Mouse (Mus musculus) spleen, embryonic (tissue): ENCODE measurements around the gene Ankar.

Source experiments
- CTCF ChIA-PET: fragments of 350-600 bp; sonication (Branson Sonifier 250); formaldehyde crosslinking; loops from one replicate; lab custom pipeline; 2022; lab: Charles Lee

Ankar gene

DNA sequence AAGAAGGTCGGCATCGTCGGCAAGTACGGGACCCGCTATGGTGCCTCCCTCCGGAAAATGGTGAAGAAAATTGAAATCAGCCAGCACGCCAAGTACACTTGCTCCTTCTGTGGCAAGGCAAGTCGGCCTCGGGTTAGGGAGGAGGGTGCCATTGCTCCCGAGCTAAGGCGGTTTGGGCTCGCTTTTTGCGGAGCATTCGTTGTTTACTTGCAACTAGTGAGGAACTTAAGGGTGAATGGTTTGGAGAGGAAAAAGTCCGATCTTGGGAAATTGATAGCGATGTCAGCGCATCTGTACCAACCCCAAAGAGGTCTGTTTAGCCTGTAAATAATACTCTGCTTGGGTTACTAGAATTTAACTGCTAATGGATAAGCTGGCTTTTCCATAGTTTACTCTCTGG is 11.3 kb upstream of the Ankar start:
- CTCF ChIA-PET: no interaction called here

DNA sequence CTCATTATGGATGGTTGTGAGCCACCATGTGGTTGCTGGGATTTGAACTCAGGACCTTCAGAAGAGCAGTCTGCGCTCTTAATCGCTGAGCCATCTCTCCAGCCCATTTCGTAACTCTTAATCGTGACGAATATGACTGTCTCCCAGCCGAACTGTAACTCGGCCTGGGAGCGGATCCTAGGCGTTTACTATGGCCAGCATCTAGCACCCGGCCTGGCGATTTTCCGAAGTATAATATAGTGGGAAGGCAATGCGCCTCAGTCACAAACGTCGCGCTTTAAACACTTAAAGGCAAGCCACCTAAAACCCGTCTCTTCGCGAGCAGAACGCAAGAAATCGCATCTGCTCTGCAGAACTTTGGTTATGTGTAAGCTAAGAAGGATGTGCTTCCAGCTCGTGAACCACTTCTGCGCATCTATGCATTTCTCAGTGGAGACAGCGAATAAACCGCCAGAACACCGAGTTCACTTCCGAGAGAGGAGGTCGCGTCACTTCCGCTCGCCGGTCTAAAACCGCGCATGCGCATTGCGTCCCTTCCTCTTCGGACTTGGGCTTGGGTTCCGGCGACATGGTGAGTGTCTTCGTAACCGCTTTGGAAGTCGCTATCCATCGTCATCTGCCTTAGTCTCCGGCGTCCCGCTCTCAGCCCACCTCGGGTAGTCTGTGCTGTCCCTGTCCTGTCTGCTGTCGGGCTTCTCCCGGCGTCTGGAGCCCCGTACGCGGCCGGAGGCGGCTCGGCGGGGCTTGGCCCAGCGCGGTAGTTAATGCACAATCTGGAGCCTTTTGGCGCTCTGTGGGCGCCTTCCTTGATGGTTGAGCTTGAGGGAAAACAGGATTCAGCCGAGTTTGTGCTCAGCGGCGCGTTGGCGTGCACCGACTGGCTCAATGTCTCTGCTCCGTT is 10.6 kb upstream of the Ankar start, which contains the start of gene Rpl37a:
TSS of gene Rpl37a (plus strand) at position 538 of the 901 bp plus-strand sequence.
- CTCF ChIA-PET: interaction anchor here (0.5 kb wide), 1 partner anchor 1011 kb away, joined by 4 read pairs; no protein-coding TSS in a partner anchor

DNA sequence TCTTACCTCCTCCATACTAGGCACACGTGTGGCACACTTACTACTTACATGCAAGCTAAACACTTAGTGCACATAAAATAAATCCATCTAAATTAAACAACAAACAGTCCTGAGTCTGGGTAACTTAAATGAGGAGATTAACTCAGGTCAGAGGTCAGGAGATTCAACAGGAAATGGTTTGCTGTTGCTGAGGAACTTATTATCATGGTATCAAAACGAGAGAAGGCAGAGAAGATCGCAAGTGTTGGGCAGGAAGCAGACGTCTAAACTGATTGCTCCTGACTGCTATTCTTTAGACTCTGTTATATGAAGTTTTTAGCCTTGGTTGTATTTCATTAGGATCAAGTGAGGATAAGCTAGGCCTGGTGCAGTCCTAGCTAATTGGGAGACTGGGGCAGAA is 7.1 kb upstream of the Ankar start:
- CTCF ChIA-PET: no interaction called here

DNA sequence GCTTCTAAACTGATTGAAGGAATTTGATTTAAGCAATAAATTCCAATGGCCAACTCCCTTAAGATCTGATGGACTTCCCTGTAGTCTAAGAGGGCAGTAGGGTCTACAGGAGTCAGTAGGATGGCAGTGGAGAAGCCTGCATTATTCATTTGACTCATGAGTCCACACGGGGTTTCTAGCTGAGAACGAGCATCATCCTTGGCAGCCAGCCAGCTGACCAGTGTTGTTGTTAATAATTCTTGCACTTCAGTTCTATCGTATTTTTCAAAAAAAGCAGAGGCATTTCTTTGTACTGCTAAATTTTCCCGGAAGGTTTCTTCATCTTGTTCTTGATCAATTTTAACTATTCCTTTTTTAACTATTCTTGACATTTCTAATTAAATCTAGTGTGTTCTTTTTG is 1.7 kb downstream of the Ankar start:
- CTCF ChIA-PET: no interaction called here

DNA sequence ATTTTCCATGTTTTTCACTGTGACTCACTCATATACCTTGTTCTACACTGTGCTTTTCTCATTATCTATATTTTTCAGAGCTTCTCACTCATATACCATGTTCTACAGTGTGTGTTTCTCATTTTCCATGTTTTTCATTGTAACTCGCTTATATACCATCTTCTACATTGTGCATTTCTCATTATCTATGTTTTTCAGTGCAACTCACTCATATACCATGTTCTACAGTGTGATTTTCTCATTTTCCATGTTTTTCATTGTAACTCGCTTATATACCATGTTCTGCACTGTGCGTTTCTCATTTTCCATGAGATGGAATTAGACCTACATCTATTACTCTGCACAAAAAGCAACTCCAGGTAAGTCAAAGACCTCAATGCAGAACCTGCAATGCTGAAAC is 4.1 kb downstream of the Ankar start:
- CTCF ChIA-PET: no interaction called here

DNA sequence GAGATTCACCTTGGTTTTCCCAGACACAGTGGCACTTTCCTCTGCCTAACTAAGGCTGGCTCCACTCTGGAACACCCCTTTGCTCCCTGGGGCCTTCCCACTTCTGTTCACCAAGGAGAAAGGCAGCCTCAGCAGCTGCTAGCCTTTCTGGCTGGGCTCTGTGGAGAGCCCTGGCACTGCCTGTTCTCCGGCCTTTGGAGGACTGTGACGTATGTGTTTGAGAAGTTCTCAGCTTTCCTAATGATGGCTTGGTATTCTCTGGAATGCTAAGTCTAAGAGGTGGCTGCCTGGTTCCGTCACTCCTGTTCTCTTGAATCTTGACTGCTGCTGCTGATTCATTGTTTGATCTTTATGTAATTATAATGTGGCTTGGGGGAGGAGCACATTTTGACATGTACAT is 27.3 kb downstream of the Ankar start:
- CTCF ChIA-PET: no interaction called here

DNA sequence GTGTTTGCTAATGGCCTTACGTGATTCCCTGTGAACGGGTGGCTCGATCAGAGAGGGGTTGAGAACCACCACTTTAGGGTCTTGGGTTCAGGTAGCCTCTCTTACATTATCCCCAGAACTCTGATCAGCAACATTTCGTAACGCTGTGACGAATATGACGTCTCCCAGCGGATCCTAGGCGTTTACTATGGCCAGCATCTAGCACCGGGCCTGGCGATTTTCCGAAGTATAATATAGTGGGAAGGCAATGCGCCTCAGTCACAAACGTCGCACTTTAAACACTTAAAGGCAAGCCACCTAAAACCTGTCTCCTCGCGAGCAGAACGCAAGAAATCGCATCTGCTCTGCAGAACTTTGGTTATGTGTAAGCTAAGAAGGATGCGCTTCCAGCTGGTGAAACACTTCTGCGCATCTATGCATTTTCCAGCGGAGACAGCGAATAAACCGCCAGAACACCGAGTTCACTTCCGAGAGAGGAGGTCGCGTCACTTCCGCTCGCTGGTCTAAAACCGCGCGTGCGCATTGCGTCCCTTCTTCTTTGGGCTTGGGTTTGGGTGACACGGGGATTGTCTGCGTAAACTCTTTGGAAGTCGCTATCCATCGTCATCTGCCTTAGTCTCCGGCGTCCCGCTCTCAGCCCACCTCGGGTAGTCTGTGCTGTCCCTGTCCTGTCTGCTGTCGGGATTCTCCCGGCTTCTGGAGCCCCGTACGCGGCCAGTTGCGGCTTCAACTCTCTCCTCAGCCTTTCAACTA is 59.5 kb downstream of the Ankar start:
- CTCF ChIA-PET: no interaction called here

DNA sequence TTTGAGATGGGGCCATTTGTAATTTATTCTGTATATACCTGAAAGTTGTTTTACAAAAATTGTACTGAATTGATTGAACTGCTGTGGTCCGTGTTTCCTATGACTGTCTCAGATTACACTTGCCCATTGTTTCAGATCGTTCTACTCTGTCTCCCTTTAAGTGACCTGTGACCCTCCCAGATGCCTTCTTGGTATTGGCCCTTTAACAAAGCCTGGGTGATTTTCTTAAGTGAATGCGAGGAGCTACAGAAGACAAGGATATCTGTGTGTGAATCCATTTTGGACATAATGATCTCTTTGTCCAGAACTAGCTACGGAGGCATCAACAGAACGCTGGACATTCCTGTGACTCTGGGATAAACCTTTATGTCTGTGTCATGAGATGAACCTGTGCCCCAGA is 65.2 kb downstream of the Ankar start:
- CTCF ChIA-PET: no interaction called here

DNA sequence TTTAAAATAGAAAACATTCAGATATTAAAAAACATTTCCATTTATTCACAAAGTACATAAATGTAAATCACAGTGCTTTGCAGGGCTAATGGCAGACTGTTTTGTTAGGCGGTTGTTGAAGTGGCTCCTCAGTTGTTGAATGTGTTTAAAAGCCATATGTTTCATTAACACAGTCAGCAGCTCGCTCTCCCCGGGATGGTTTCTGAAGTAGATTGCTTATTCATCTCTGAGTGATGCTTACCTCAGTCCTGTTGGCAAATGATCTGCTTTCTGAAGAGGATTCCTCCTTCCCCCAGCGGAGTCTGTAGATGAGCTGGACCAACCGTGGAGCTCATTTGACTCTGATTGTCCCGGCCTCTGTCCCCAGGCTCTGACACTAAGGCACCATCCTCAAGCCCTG is 88.2 kb downstream of the Ankar start:
- CTCF ChIA-PET: interaction anchor here (0.6 kb wide), 1 partner anchor 9 kb away, joined by 26 read pairs; no protein-coding TSS in a partner anchor

DNA sequence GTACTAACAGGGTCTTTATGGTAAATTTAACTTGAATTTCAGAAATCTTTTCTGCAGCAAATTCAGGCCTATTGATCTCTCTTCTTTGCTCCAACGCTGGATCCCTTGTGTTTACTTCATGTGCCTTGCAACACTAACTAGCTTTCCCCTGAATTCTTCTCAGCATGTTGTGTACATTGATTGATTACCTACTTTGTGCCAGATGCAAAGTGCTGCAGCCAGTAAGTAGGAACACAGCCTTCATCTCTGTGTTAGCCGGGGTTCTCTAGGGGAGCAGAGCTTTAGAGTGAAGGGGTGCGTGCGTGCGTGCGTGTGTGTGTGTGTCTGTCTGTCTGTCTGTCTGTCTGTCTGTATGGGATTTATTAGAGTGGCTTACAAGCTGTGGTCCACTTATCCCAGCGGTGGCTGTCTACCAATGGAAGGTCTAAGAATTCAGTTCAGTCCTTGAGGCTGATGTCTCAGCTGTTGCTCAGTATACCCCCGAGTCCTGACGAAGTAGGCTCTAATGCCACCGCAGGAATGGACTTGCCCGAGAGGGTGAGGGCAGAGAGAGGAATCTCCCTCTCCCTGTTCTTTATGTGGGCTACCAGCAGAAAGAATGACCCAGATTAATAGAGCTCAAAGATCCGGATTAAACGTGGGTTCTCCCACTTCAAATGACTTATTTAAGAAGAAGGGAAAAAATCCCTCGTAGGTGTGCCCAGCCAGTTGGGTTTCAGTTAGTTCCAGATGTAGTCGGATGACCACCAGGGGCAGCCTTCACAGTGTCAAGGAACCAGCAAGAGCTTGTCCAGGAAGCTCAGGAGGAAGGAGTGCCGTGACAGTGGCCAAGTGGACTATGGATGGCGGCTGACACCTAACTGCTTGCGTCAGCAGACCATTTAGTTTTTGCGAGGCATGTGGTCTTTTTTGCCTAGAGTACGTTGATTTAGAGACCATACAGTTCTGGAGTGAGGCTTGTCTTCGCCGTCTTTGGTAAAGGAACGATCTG is 90.2 kb downstream of the Ankar start:
- CTCF ChIA-PET: no interaction called here

DNA sequence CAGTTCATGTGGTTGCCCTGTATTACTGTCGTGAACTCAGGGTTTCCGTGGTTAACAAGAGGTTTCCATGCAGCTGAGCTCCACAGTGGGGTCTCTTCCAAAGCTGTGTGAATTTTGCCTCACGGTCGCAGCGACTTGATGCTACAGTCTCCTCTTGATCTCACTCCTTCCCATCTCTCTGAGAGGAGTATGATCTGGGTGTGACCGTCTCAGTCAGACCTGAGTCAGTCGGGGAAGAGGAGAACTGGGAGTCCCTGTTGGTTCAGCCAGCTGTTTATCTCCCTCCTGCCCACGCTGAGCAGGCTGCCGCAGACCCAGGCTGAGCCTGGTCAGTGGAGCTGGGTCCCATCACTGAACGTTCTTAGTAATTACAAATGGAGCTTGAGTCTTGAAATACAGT is 91.2 kb downstream of the Ankar start:
- CTCF ChIA-PET: no interaction called here

DNA sequence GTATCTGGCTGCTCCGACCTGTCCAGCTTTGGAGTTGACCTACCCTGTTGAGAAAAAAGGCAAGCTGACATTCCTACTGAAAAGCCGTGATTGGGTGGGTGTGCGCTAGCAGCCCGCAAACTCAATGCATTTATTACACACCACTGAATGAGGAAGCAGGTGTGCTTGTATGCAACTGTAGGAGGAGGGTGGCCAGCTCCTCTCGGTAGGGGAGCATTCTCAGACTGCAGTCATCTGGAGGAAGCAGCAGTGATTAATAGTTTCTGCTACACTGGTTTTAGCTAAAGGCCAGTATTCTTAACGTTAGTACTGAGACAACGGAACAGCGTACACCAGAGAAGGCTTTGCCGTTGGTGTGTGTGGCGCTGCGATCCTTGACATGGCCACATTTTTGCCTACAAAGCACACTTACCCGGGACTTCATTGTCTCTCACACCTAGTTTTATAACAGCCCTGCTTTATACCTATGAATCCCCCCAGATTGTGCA is 94.1 kb downstream of the Ankar start:
- CTCF ChIA-PET: no interaction called here

DNA sequence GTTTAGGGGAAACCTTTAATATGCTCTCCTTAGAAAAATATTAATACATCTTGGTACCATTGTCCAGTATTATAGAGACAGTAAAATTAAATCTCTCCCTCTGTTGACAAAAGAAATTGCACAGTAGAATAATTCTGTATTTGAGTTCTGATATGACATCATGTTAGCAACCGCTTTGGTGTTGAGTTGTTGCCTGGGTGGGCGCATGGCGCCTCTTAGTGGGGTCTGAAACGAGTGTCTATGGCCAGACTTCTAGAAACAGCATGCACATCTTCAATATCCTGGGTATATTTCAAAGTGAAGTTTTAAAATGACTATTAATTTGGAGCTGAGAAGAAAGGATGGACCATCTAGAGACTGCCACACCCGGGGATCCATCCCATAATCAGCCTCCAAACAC is 97.6 kb downstream of the Ankar start:
- CTCF ChIA-PET: interaction anchor here (0.7 kb wide), 1 partner anchor 9 kb away, joined by 26 read pairs; no protein-coding TSS in a partner anchor

DNA sequence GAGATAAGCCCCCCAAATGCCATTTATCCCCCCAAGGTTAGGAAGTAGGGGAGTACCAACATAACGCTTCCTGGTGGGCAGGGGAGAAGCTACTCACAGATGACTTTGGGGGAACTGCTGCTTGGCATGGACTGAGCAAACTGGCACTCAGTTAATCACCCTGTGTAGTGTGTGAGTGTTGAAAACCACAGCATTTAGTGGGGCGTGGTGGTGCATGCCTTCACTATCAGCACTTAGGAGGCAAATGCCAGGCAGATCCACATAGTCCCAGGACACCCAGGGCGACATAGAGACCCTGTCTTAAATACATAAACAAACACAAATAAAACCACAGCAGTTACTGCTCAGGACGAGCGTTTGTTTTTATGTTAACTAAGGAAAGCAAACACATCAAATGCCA is 98.2 kb downstream of the Ankar start:
- CTCF ChIA-PET: no interaction called here

DNA sequence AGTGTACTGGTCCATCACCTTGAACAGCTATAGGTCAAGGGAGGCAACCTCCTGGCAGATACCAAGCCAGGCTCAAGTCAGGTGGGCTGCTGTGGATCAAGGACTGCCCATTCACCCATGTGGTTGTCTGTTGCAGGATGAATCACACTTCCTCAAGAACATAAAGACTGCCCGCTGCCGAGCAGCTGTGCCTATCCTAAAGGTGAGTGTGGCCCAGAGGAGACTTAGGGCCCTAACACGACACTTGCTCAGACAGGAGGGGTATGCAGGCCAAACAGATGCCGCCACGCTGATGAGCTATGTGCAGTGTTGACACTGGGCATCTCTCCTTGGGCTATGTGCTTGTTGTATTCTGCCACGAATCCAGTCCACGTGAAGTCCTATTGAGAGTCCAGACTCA is 99.1 kb downstream of the Ankar start:
- CTCF ChIA-PET: no interaction called here

DNA sequence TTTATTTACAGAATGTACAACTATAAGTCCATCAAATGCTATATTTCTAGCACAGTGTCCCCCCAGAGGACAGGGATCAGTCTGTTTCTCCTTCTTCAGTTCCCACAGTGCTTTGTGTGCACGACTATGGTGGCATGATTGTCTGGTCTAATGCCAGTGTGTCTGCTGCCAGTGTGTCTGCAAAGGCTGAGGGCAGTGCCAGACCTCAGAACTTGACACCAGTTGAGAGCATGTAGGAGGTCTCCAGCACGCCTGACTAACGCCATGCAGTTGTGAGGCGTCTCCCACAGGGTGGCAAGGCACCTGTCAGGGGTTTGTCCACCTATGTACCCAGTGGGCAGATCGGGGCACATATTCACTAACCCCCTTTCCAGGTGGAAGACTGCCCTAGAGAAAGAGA is 99.6 kb downstream of the Ankar start:
- CTCF ChIA-PET: no interaction called here

DNA sequence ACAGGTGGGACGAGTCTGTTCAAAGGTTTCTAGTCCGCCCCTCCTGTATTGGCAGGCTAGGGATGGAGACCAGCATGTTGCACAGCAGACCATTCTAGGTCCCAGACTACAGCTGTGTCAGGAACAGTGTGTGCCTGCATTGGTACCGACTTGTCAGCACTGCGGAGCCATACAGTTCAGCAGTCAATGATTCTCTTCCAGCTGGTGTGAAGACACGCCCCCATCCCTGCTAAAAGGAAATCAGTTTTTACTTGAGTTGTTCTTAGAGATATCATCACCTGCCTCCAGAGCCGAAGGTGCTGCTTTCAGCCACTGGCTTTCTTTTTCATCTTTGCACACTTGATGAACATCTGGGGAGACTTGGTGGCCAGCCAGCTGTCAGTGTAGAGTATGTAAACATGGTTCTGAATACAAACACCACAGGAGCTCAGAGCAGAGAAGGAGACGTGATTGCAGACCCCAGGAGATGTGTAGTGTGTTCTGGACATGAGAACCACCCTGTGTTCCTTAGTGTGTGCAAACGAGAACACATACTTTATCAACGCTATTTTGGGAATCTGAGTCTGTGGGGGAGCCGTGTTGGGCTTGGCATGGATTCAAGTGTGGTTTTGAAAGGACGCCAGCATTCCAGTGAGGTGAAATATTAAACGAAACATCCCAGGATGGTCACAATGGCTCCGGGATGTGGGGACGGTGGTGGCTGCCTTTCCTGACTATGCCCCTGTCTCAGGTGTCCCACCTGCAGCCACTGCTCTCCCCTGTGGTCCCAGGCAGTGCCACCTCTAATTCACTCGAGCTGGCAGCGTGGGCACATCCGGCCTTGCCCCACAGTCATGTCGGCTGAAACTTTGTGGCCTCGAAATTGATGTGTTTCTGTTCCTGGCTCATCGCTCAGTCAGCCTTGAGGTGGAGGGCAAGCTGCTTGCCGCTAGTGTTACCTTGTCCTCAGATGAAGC is 101.0 kb downstream of the Ankar start:
- CTCF ChIA-PET: no interaction called here

DNA sequence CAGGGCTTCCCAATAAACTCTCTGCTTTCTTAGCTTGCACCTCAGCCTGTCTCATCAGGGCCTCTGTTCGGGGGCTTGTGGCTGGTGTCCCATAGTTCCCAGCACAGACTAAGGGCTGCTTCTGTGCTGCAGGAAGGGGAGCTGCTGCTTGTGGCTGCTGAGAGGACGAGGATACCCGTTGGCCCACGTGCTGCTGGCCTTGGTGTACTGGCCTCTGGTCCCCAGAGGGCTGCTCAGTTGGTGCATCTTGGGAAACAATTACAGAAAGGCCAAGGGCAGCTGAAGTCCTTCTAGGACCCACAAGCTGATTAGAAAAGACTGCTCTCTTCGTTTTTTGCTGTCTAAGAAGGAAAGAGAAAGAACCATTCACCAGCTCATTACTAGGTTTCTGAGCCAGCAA is 104.1 kb downstream of the Ankar start:
- CTCF ChIA-PET: no interaction called here

DNA sequence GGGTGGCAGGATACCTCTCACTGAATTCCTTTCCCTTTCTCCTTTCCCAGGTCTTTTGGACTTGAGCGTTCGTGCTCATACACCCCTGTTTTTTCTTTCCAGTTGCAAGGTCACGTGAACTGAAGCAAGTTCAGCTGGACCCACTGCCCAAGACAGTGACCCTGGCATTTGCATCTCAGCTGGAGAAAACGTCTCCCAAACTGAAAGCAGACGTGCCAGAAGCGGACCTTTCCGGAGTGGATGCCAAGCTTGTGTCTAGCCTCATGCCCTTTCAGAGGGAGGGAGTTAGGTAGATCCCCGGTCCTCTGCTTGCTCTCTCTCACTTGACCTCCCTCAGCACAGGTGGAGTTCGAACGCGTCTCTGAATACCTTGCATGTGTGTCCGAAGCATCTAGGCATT is 104.7 kb downstream of the Ankar start:
- CTCF ChIA-PET: no interaction called here

DNA sequence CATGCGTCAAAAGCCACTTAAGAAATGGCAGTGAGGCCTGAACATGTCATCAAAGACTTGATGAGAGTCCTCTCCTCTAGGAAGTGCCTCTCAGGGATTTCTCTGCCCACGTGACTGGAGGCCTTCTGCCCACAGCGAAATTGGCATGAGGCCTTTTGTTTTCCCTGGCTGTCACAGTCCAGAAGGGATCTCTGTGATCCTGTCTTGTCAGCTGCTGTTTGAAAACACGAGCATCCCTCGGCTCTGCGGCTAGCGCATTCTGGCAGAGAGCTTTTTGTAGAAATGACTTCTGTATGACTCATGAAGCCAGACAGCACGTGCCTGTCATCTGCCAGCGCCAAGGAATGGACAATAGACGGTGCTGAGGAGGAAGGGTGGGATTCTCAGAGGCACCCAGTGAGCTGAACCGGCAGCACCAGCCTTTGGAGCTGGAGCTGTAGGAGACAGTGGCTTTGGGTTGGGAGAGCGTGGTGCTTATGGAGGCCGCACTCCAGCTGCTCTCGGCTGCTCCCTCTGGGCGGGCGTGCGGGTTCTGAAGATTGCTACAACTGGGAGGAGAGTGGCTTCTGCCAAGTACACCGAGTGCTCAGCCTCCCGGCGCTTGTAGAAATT is 106.9 kb downstream of the Ankar start:
- CTCF ChIA-PET: no interaction called here
